ENCODE assay signal across 35 mouse cellular contexts in genomic region chr11:79767111-79767510, GRCm38 (mm10).
"Had no signal": no experiment of that assay in that cellular context is flagged by ENCODE, and none has a peak within 500 bp of the region (broad histone marks: within the 10 kb centered on the region; RNA-seq: fewer than 3 reads in every experiment).

No protein-coding gene starts in this region.

- H3K9ac ChIP-seq: heart, embryonic 12.5 days; heart, embryonic 13.5 days; heart, embryonic 15.5 days; hindbrain, embryonic 12.5 days; hindbrain, embryonic 13.5 days; hindbrain, embryonic 14.5 days; hindbrain, embryonic 15.5 days; intestine, embryonic 15.5 days; kidney, embryonic 15.5 days had no signal

- H3K36me3 ChIP-seq: heart, embryonic 10.5 days; heart, embryonic 12.5 days; heart, embryonic 13.5 days; heart, embryonic 15.5 days; hindbrain, embryonic 10.5 days; hindbrain, embryonic 12.5 days; hindbrain, embryonic 13.5 days; hindbrain, embryonic 15.5 days; intestine, embryonic 15.5 days; kidney, embryonic 15.5 days had no signal

- H3K4me3 ChIP-seq: heart, embryonic 10.5 days; heart, embryonic 12.5 days; heart, embryonic 13.5 days; heart, embryonic 15.5 days; hindbrain, embryonic 10.5 days; hindbrain, embryonic 12.5 days; hindbrain, embryonic 13.5 days; hindbrain, embryonic 15.5 days; intestine, embryonic 15.5 days; kidney, embryonic 15.5 days; layer of hippocampus, adult 2 months; left cerebral cortex, adult 2 months had no signal

- H3K4me1 ChIP-seq: hindbrain, embryonic 15.5 days had no signal

- H3K4me2 ChIP-seq: heart, embryonic 11.5 days; heart, embryonic 12.5 days; heart, embryonic 13.5 days; heart, embryonic 15.5 days; hindbrain, embryonic 12.5 days; hindbrain, embryonic 13.5 days; hindbrain, embryonic 14.5 days; hindbrain, embryonic 15.5 days; intestine, embryonic 15.5 days; kidney, embryonic 15.5 days had no signal

- ATAC-seq: hindbrain, embryonic 16.5 days; hindbrain, postnatal 0 days; inflammation-experienced regulatory T-cells, adult 6 months; intestine, embryonic 15.5 days; intestine, embryonic 16.5 days; intestine, postnatal 0 days had no signal

- H3K27ac ChIP-seq: heart, embryonic 10.5 days; heart, embryonic 13.5 days; heart, embryonic 15.5 days; hindbrain, embryonic 10.5 days; hindbrain, embryonic 12.5 days; hindbrain, embryonic 13.5 days; hindbrain, embryonic 14.5 days; hindbrain, embryonic 15.5 days; hindbrain, postnatal 0 days; intestine, embryonic 15.5 days; kidney, embryonic 15.5 days; kidney, postnatal 0 days; layer of hippocampus, adult 2 months; left cerebral cortex, adult 2 months had no signal

- DNase-seq: heart, postnatal 10 days; heart, postnatal 14 days; heart, postnatal 36 days; heart, postnatal 4 days; kidney, adult 11 months; kidney, adult 18-20 months; kidney, adult 2 months; kidney, adult 8-10 months; kidney, adult 9 months; kidney, postnatal 10 days; kidney, postnatal 14 days; kidney, postnatal 36 days; kidney, postnatal 4 days; layer of hippocampus, adult 9-11 months; layer of hippocampus, postnatal 36 days had no signal

- H3K27me3 ChIP-seq: heart, embryonic 13.5 days; heart, embryonic 15.5 days; hindbrain, embryonic 12.5 days; hindbrain, embryonic 13.5 days; hindbrain, embryonic 15.5 days; intestine, embryonic 15.5 days had no signal

- H3K9me3 ChIP-seq: heart, embryonic 10.5 days; heart, embryonic 15.5 days; hindbrain, embryonic 10.5 days; hindbrain, embryonic 12.5 days; hindbrain, embryonic 15.5 days; intestine, embryonic 15.5 days had no signal
